Mouse (Mus musculus) olfactory bulb, adult 2 months (tissue): ENCODE data around the gene Frmd4a.

Experiments
- CTCF ChIP-seq: fragments of 200-500 bp; IDR thresholded peaks from 2 replicates; pipeline ENCODE4 v1.5.1; 2012; ENCODE audit warnings: low read depth, mild to moderate bottlenecking, low read length, moderate library complexity; ENCODE audit not compliant: insufficient read depth
- POLR2A ChIP-seq: fragments of 200-500 bp; IDR thresholded peaks from 2 replicates; pipeline ENCODE4 v1.6.1; 2012; ENCODE audit warnings: mild to moderate bottlenecking, low read depth, low read length, moderate library complexity; ENCODE audit not compliant: insufficient read depth

DNA sequence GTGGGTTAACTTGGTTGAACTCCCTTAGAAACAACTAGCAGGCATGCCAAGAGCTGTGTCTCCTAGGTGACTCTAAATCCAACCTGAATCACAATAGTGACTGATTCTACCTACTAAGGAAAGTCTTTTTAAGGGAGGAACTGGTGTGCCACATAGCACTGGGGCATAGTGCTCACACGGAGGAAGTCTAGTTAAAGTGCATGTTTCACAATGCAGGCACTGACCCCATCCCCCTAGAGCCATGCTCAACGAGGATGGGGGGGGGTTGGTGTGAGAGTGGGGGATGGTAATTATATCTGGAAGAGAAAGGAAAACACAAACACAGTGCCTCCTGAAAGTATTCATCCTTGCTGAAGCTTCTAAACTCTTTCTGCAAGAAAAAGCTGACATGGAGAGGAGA, 533.9 kb downstream of the Frmd4a start:
- TF ChIP-seq POLR2A (no peak), CTCF (no peak)
